Mouse (Mus musculus): ENCODE data around the gene Aff3.

The Aff3 gene

DNA sequence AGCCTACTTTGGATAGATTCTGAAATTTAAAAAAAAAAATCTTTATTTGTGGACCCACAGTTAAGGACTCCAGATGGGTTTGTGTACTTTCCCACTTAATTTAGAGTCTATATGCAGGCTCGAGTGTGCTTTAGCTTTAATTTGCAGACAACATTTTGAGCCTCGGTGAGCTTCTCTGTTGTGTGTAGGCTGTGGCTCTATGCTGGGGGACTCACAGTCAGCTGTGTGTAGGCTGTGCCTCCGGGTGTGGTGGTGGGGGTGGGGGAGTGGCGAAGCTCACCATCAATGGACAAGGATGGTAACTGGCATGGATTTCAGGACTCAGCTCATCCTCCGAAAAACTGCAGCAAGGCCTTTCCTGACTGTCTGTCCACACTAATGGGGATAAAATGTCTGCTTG, 331.8 kb downstream of the Aff3 start:
- DNase-seq (ENCODE audit: extremely low spot score, low spot score): no peak

DNA sequence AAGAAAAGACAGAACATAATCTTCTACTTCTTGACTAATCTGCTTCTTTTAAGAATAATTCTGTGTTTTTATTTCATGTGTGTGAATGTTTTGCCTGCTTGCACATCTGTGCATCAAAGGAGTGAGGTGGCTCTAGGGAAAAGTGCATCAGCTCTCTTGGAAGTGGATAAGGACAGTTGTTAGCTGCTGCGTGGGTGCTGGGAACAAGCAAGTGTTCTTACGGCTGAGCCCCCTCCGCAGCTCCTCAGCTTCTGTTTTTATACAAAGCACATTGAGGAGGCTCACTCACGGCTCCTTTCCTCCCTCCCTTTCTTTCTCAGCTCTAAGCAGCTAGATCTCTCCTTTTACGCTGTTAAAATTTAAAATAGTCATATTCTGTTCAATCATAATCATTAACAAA, 340.5 kb downstream of the Aff3 start:
- no peak for DNase-seq (ENCODE audit: extremely low spot score, low spot score)

DNA sequence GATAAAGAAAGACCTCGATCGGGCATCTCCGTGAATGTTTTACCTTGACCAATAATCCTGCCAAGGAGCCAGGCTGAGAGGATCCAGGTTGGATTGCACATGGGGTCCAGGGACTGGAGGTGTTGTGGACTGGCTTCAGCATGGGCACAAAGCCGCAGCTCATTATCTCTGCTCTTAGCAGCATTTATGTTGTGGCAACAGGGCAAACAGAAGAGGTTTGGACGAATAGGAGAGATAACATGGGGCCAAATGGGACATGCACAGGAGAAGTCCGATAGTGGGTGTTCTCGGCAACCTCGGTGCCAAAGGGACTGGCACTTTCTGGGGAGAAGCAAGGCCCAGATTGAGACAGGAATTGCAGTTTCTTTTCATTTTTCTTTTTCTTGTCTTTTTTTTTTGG, 342.9 kb downstream of the Aff3 start:
- no peak for DNase-seq (ENCODE audit: extremely low spot score, low spot score)

DNA sequence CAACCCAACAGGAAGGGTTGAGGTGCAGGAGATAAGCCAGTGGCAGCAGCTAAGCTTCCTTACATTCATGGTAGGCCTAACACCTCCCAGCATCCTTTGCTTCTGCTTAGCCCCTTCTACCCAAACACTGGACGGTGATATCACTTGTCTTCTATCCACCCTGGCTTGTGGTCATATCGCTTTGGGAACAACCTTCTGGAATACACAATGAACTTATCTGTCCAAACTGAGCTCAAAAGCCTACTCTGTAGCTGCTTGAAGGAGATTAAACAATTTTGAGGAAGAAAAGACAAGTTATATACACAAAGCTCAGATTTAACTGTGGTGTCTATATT, 343.8 kb downstream of the Aff3 start:
- no peak for DNase-seq (ENCODE audit: extremely low spot score, low spot score)

DNA sequence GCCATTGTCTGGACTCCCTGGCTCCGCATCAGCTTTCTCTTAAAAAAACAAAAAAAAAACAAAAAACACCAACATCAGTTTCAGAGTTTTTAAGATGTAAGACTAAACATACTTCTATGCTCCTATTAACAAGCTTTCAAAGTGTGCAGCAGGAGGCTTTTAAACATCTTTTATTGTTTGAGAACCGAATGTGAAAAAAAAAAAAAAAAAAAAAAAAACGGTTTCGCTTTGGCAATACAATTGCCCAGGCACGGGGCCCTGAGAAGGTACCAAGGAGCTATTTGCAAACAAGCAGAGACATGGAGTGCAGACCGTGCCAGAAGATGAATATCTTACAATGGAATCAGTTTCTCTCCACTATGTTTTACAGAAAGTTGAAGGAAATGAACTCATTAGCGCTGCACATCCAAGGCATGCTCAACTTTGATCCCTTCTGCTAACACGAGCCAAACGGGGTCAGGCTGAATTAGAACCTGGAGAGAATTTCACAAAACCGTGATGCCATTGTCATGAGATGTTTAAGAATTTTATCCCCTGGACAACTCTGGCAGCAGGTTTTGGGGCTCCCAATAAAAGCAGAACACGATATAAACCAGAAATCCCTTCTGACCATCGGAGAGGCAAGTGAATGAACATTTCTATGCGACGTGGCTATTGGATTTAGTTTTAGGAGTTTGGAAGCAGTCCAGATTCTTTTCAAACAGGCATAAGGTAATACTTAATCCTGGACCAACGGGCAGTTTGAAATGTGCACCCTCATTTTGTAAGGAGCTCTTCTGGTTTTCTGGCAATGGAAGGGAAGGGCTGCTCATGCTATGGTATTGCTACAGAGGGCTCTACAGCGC, 344.4 kb downstream of the Aff3 start:
- no peak for DNase-seq (ENCODE audit: extremely low spot score, low spot score)

GRCm38 (mm10) chr1:38318614-38319013, 346.1 kb downstream of the Aff3 start:
- no peak for DNase-seq (ENCODE audit: extremely low spot score, low spot score)

DNA sequence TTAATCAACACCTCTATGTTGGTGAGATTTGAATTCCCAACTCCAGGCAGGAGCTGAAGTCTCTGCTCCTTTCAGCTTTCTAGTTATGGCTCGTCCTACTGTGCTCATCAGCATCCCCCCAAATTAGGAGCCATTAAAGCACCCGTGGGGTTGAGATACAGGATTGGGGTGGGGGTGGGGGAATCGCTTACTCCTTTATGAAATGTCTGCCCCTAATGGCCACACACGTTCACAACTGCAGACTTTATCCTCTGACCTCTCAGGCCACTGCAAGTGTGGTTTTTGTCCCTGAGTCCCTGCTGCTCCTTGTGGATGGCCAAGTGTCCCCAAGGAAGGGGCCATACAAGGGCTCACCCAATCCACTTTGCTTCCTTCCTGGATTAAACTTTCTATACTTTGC, 348.8 kb downstream of the Aff3 start:
- DNase-seq (ENCODE audit: extremely low spot score, low spot score): no peak

GRCm38 (mm10) chr1:38310496-38310895, 354.3 kb downstream of the Aff3 start:
- DNase-seq (ENCODE audit: extremely low spot score, low spot score): no peak

GRCm38 (mm10) chr1:38310076-38310475, 354.7 kb downstream of the Aff3 start:
- DNase-seq (ENCODE audit: extremely low spot score, low spot score): no peak

- DNase-seq (ENCODE audit: extremely low spot score, low spot score): no peak
Observed at GRCm38 (mm10) chr1:38309341-38309740, 355.4 kb downstream of the Aff3 start.

DNA sequence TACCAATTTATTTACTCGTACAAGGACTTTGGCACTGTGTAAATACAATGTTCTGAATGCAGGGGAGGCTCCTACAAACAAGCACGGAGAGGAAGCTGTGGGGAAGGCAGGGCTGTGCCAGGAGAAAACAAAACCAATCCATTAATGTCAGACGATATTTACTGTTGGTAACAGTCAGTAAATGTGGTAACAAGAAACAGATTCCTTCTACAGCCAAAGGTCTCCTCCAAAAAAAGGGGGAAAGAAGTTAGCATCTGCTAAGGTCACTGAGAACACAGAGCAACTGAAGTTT, 356.1 kb downstream of the Aff3 start:
- DNase-seq (ENCODE audit: extremely low spot score, low spot score): no peak

- no peak for DNase-seq (ENCODE audit: extremely low spot score, low spot score)
Observed at GRCm38 (mm10) chr1:38307821-38308704, 356.7 kb downstream of the Aff3 start.

DNA sequence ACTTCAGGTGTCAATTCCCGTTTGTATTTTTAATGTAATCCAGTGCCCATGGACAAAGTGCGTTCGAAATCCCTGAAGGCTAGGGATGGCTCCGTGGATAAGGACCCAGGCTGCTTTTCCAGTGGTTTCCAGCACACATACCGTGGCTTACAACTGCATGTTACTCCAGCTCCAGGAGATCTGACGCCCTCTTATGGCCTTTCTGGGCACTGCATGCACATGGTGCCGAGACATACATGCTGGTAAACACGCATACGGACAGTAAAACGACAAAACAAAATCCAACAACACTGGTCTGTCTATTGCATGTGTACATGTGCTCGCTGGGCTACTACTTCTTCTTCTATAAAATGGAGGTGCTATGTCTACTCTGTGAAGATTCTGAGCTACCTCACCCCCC, 357.5 kb downstream of the Aff3 start:
- DNase-seq (ENCODE audit: extremely low spot score, low spot score): no peak

DNA sequence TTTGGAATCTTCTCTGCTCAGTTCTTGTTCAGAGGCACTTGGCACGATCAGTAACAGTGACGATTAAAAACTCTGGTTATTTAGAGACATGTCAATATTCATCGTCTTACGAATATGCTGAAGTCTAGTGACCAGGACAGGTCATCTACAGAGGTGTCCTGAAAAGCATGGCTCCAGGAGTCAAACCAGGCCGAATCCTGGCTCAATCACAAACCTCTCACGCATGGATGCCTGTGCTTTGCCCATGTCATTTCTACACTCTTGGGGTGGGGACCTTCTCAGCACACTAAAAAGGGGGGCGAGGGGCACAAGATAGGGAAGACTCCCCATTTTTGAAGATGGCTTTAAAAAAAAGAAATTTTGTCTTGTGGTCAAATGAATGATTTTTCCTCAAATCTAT, 358.6 kb downstream of the Aff3 start:
- no peak for DNase-seq (ENCODE audit: extremely low spot score, low spot score)

DNA sequence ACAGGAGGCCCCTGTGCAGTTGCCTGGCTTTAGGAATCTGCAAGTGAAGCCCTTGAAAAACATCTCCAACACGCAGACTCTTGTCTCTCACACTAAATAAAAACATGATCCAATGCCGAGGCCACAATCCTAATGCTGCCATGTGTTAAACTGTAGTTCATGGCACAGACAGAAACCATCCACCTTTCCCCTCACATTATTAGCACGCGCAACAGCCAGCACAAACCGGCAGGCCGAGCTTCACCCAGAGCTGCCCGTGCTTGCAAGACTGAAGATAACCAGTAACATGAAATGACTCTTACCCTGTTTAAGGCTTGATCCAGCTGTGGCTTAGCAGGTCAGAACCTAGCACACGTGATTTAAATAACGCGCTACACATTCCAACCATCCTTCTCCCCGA, 360.4 kb downstream of the Aff3 start:
- DNase-seq (ENCODE audit: extremely low spot score, low spot score): no peak

DNA sequence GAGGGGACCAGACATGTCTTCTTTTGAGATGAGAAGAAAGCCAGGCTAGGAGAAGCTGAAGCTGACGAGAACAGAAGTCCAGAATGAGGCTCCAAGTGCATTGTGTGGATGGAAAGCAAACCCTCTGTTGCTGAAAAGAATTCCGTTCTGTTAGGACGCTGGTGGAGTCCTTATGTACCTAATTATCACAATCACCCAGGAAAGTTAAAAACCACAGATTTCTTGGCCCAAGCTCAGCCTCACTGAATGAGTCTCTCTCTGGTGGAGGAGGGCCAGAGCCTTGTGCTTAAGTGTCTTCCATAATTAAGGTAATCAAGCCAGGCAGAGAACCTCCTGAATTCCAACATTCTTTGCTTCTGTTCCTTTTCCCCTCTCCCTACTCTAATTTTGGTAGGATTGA, 366.5 kb downstream of the Aff3 start:
- no peak for DNase-seq (ENCODE audit: extremely low spot score, low spot score)

DNA sequence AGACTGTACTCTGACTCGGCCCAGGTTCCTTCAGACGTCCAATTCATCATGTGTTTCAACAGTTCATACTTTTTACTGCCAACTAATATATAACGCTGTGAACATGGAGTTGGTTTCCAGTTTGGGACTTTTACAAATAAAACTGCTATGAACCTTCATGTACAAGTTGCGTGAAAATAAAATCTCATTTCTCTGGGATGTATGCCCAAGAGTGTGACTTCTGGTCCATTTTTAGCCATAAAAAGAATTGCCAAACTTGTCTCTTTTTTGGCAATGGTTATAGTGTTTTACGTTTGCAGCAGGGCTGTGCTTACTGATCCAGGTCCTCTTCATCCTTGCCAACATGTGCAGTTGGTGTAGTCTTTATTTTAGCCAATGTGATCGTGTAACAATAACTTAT, 369.8 kb downstream of the Aff3 start:
- no peak for DNase-seq (ENCODE audit: extremely low spot score, low spot score)

- DNase-seq (ENCODE audit: extremely low spot score, low spot score): no peak
Observed at GRCm38 (mm10) chr1:38294336-38294695, 370.4 kb downstream of the Aff3 start.

DNA sequence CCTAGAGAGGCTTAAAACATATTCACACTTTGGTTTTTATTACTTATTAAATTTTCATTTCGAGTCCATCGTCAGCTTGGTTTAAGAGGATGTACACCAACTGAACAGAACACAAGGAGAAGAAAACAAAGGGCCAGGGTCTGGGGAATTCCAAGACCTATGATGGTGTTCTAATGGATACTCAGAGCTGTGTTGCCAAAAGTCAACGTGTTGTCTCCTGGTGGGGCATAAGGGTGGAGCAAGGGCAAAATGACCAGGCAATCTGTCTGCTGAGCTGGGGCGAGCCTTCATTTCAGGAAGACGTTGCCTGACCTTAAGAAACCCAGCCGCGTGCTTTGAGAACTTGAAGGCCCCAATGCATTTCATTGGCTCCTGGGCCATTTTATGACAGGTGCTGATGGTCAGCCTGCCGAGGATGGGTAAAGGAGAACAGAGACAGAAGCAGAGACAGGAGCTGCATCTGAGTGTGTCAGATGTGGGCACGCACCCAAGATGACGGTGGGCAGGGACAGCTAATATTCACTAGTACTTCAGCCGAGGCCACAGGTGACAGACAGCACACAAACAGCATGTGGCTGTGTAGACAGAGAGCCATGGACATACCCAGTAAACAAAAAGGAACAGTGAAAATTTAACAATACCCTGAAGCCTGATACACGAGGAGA, 371.0 kb downstream of the Aff3 start:
- DNase-seq (ENCODE audit: extremely low spot score, low spot score): no peak

DNA sequence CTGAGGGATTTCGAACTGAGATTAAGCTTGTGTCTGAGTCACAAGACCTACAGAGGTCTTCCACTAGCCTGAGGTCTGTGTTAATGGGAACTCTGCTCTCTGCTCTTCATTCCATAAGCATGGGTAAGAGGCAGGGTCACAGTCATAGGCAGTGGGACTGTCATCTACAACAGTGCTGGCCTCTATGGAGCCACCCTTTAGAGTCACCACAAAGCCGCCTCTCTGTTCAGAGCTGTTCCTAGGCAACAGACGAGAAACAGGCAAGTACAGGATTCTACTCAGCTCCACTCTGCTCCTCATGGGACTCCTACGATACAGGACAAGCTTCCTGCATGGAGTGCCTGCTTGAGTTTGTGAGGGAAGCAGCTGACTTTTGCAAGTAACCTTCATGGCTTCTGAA, 371.9 kb downstream of the Aff3 start:
- DNase-seq (ENCODE audit: extremely low spot score, low spot score): no peak

- DNase-seq (ENCODE audit: extremely low spot score, low spot score): no peak
Observed at GRCm38 (mm10) chr1:38291915-38292314, 372.8 kb downstream of the Aff3 start.

DNA sequence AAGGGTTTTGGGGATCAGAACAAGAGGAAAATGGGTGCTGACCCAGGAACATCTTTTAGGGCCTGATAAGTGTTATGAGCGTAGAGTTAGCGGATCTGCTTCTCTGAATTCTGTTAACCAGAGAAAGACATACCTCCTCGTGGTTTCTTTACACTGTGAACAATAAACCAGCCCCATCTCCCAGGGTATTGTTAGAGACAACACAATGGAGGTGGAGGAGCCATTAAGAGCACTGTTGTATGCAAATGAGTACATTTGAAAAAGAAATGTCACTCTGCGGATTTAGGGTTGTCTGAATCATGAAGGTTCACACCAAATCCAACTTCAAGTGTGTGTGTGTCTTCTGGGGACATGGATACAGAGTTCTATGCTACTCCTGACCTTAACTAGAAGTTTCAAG, 373.3 kb downstream of the Aff3 start:
- DNase-seq (ENCODE audit: extremely low spot score, low spot score): no peak

DNA sequence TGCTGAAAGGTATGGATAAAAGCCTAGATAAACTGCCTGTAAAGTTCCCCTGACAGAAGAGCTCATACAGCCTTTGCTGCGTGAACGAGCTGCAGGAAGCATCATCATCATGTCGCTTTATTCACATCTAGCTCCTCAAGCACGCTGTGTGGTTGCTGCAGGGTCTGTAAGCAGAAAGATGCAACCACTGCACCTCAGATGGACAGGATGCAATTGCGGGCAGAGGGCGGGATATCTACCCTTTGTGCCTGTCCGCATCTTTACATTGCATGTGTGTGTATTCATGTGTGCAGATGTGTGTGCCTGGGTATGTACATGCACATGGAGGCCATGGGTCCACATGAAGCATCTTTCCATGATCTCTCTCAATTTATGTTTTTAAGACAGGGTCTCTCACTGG, 373.9 kb downstream of the Aff3 start:
- DNase-seq (ENCODE audit: extremely low spot score, low spot score): no peak

Measured in neural tube, embryonic 10.5 days (tissue).